Comparison of ENCODE assay signal across 19 mouse cellular contexts in genomic region chr9:50102766-50103165, GRCm38 (mm10).
A peak's percentile ranks its signal among the peaks of the same experiment; 100 is the strongest.
DNase-seq lines count a peak whose midpoint lies in the region; ATAC-seq lines count a peak whose summit lies in the region.
"Had no signal": no experiment of that assay in that cellular context is flagged by ENCODE, and none has a peak within 500 bp of the region (broad histone marks: within the 10 kb centered on the region; RNA-seq: fewer than 3 reads in every experiment).

No protein-coding gene starts in this region.

- ATAC-seq in frontal cortex, adult (ENCODE audit: low TSS enrichment) = 0 out of 2 replicates have a peak, but pooled peaks have one; percentile 31
- ATAC-seq: activated CD4-positive, CD25-positive, alpha-beta regulatory T cell, adult 4 months; forebrain, postnatal 0 days; inflammation-experienced regulatory T-cells, adult 6 months; intestine, postnatal 0 days had no signal

- DNase-seq in frontal cortex, postnatal 10 days (ENCODE audit: low spot score in 2 of 2) = no peak
- DNase-seq in ES-CJ7 (ENCODE audit: low read depth, low spot score) = peak; percentile 40
- peak; percentile 53 for DNase-seq in R1 (ENCODE audit: low read depth, low spot score)
- DNase-seq in embryo, embryonic 10.5 days (ENCODE audit: low spot score) = peak; percentile 20
- no peak for DNase-seq in kidney, adult 8-10 months
- DNase-seq in adrenal gland, adult 2 months = no peak
- DNase-seq in urinary bladder, postnatal 25 days (ENCODE audit: low spot score) = no peak
- DNase-seq: adrenal gland, adult 8-10 months; adrenal gland, postnatal 36 days; cerebellum, adult 11-12 months; cerebellum, adult 9-10 months; cerebellum, postnatal 25 days; forebrain, postnatal 0 days; gastrocnemius, postnatal 10 days; heart, adult 18-20 months had no signal

Comparison
In these comparisons a context has a peak if more than half of its experiments do, and no peak if none do; other contexts are left out.
1. DNase-seq: peak in ES-CJ7 (single experiment), R1 (single experiment) and embryo, embryonic 10.5 days (single experiment); none in frontal cortex, postnatal 10 days (0 of 2), kidney, adult 8-10 months (0 of 2), adrenal gland, adult 2 months (single experiment) and urinary bladder, postnatal 25 days (single experiment).